Mouse (Mus musculus) kidney, postnatal 0 days (tissue): ENCODE results near the gene Inpp5e. TPM values are rescaled to one million over a fixed set of nuclear protein-coding genes. Genes with fewer than 3 reads are reported as not detected.

Experiments
- ATAC-seq: fragments of 200-750 bp; cut with Nextera tagmentation; replicated peaks from 2 replicates; pipeline ENCODE4 v1.8.0; 2017; ENCODE audit warnings: low read depth, moderate number of reproducible peaks, moderate TSS enrichment, moderate library complexity; ENCODE audit not compliant: low FRiP score
- DNase-seq: peaks from one replicate; pipeline ENCODE4 v3.0.0-alpha.2; 2016; ENCODE audit warnings: low spot score
- H3K27ac ChIP-seq: fragments of 300-500 bp; sonication (generic); 2 replicates; pipeline ENCODE4 v1.5.1; 2014; ENCODE audit warnings: mild to moderate bottlenecking
- H3K27me3 ChIP-seq: fragments of 300-500 bp; sonication (generic); 2 replicates; pipeline ENCODE4 v1.6.1; 2014; ENCODE audit warnings: low read length, mixed read lengths; ENCODE audit not compliant: insufficient read depth
- H3K36me3 ChIP-seq: fragments of 300-500 bp; sonication (generic); 2 replicates; pipeline ENCODE4 v1.6.1; 2014; ENCODE audit warnings: low read length, mixed read lengths; ENCODE audit not compliant: insufficient read depth
- H3K4me1 ChIP-seq: fragments of 300-500 bp; sonication (generic); replicated peaks from 2 replicates; pipeline ENCODE4 v1.6.1; 2014; ENCODE audit warnings: antibody characterized with exemption, low read length, mixed read lengths; ENCODE audit not compliant: insufficient read depth
- H3K4me2 ChIP-seq: fragments of 300-500 bp; sonication (generic); 2 replicates; pipeline ENCODE4 v1.6.1; 2014; ENCODE audit warnings: mild to moderate bottlenecking, low read length, moderate library complexity, mixed read lengths
- H3K4me3 ChIP-seq: fragments of 300-500 bp; sonication (generic); replicated peaks from 2 replicates; pipeline ENCODE4 v1.5.1; 2014; ENCODE audit warnings: low read depth, low read length
- H3K9ac ChIP-seq: fragments of 300-500 bp; sonication (generic); 2 replicates; pipeline ENCODE4 v1.6.1; 2014; ENCODE audit warnings: low read depth, low read length
- H3K9me3 ChIP-seq: fragments of 300-500 bp; sonication (generic); replicated peaks from 2 replicates; pipeline ENCODE4 v1.6.1; 2016; ENCODE audit warnings: low read length, inconsistent platforms, mixed read lengths
- CTCF ChIP-seq: IDR thresholded peaks from 2 replicates; pipeline ENCODE4 v1.5.1; 2016; ENCODE audit warnings: antibody characterized with exemption, low read depth, mild to moderate bottlenecking, moderate library complexity
- WGBS: fragments of 180-500 bp; shearing (Covaris S2); extraction: QIAGEN DNeasy Blood & Tissue Kit; methylation state at CpG from one replicate; pipeline ENCODE4 v1.1.7; 2014; 5-methylcytosine and 5-hydroxymethylcytosine counted together
- polyA plus RNA-seq: library from polyadenylated mRNA; unstranded; fragments of >200 nt; fragmentation: Nextera tagmentation; extraction: Ambion mirVana; gene quantifications from 2 replicates; pipeline ENCODE4 v1.2.1, GENCODE M21; 2015

Inpp5e gene
- polyA plus RNA-seq, 1 experiment from 2014 or later = 18.6 TPM

- Histone ChIP-seq H3K36me3 (peaks cover 40% of the 10 kb centered on the region; the same call in 1 of the 2 replicates), H3K27ac (peak overlapping the region; percentile 65), H3K27me3 (no peaks in the 10 kb centered on the region), H3K9ac (no peak overlapping the region), H3K4me1 (peaks cover 14% of the 10 kb centered on the region; the same call in 1 of the 2 replicates), H3K4me3 (no peak overlapping the region), H3K4me2 (no peak overlapping the region), H3K9me3 (no peaks in the 10 kb centered on the region)
- ATAC-seq (no peak), DNase-seq (peak; percentile 82)
- no peak for TF ChIP-seq CTCF
- WGBS = 53% methylated on average over 6 of the region's 6 CpGs
Measured at GRCm38 (mm10) chr2:26348241-26348640, 60.8 kb downstream of the Inpp5e start.

Other genes starting within 250 kb of the Inpp5e start
- gene Lhx3, start 200.9 kb downstream of the Inpp5e start, polyA plus RNA-seq = not detected in 2 replicates
- gene Qsox2, start 171.7 kb downstream of the Inpp5e start, polyA plus RNA-seq = 11.3 and 12.5 TPM in 2 replicates
- gene Ccdc187, start 114.6 kb downstream of the Inpp5e start, polyA plus RNA-seq = 0.04 TPM in 1 of 2 replicates, not detected in the other
- 21.3 and 23.1 TPM in 2 replicates for gene Gpsm1, start 93.7 kb downstream of the Inpp5e start, polyA plus RNA-seq
- gene Dnlz, start 57.1 kb downstream of the Inpp5e start, polyA plus RNA-seq = 24.2 and 25.8 TPM in 2 replicates
- gene Card9, start 48.3 kb downstream of the Inpp5e start, polyA plus RNA-seq = 1.1 TPM in 2 replicates
- gene Snapc4, start 28.6 kb downstream of the Inpp5e start, polyA plus RNA-seq = 12.9 and 14.6 TPM in 2 replicates
- 88.0 and 94.9 TPM in 2 replicates for gene Entr1, start 19.9 kb downstream of the Inpp5e start, polyA plus RNA-seq
- 74.3 and 80.9 TPM in 2 replicates for gene Pmpca, start 19.9 kb downstream of the Inpp5e start, polyA plus RNA-seq
- gene Sec16a, start 36.0 kb upstream of the Inpp5e start, polyA plus RNA-seq = 16.4 and 16.6 TPM in 2 replicates
- gene Notch1, start 107.5 kb upstream of the Inpp5e start, polyA plus RNA-seq = 12.1 and 12.9 TPM in 2 replicates
- gene Egfl7, start 170.8 kb upstream of the Inpp5e start, polyA plus RNA-seq = 199 and 211 TPM in 2 replicates
- gene Gm20532, start 177.4 kb upstream of the Inpp5e start, polyA plus RNA-seq = not detected in 2 replicates
- gene Agpat2, start 195.2 kb upstream of the Inpp5e start, polyA plus RNA-seq = 53.8 and 57.1 TPM in 2 replicates
- 27.3 and 29.5 TPM in 2 replicates for gene Fam69b, start 219.3 kb upstream of the Inpp5e start, polyA plus RNA-seq